Mouse (Mus musculus): Measurements from ENCODE around the gene Klhl2. TPM values are rescaled to one million over a fixed set of nuclear protein-coding genes. Genes with fewer than 3 reads are reported as not detected.

The Klhl2 gene
- 36.8 TPM for polyA plus RNA-seq (2014; fragmentation: Illumina TruSeq; extraction: RNeasy Lipid Tissue Mini Kit (QIAGEN cat#74804); ENCODE audit: low read depth, low replicate concordance)

DNA sequence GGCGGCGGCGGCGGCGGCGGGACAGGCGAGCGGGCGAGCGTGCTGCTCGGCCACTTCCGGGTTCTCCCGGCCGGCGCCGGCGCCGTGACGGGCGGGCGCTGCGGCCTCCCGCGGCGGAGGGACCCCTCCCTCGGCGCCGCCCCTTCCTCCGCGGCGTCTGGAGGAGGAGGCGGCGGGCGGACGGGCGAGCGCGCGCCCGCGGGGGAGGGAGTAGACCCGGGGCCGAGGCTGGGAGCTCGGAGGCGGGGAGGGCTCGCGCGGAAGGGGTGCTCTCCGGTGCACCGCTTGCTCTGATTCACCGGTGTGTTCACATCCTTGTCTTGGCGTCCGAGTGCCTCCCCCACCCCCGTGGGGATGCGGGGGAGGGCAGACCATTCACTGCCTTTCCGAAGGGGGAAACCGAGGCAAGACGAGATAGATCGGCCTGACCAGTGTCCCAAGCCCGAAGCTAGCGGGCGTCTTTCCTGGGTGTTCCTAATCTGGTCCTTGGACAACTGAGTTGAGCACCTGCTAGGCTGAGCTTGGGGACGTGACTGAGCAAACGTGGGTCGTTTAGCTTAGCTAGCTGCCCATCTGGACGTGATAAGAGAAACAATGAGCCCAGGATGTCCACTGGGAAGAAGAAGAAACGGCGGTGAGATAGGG, at the start of gene Klhl2:
Klhl2 (minus strand) TSS at position 121 of the 645 bp plus-strand sequence.

DNA sequence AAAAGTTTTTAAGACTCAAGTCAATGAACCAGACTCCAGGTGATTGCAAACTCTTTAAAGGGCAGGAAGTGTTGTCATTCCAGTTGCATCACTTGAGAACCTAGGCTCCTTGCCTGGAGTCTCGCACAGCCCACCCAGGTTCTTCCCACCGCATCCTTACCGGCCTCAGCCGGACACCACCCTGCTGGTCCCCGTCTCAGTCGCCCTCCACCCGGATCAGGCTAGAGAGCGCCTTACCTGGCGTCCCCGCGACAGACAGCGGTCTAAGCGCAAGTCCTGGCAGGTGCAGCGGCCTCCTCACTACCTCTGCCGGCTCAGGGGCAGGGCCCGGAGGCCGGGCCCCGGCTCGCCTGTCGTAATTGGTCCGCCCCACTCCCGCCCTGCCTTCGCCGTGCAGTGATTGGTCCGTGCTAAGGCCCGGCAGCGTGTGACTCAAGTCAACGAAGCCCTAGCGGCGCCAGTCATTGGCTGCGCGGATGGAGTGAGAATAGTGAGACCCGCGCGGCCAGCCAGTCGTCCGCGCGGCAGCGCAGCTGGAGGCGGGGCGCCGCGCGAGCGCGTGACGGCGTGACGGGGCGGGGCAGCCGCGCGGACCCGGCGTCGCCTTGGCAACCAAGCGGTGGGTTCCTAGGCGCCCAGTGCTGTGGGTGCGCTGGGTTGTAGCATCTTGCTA, 116.4 kb downstream of the Klhl2 start, which contains the start of gene Msmo1:
Msmo1 (minus strand) TSS at position 522 of the 673 bp plus-strand sequence.

DNA sequence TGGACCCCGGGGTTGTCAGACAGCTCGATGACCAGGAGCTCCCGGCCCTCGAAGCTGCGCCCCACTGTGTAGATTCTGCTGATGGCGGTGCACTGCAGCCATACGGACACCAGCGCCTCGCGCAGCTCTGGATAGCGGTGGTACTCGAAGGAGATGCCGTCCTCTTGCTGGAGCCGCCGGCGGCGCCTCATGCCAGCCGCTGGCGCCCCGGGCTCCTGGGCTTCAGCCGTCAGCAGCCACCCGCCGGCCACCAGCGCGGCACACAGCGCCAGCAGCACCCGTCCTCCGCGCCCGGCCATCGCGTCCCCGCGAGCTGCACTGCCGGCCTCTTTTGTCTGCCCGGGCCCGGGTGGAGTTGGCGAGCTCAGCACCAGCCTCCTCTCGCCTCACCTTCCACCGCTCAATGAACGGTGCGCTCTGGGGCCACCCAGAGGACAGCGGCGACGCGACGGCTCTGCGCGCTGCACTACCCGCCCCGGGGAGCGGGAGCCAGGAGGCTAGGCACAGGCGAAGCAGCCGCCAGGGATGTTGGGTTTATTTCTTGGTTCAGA, 157.1 kb downstream of the Klhl2 start, which contains the start of gene Cpe:
Cpe (minus strand) TSS at position 404 of the 551 bp plus-strand sequence.

Other genes with a start within 250 kb of the Klhl2 start
- gene Cpe, start 157.0 kb downstream of the Klhl2 start, polyA plus RNA-seq (2014; fragmentation: Illumina TruSeq; extraction: RNeasy Lipid Tissue Mini Kit (QIAGEN cat#74804); ENCODE audit: low read depth, low replicate concordance) = 481 TPM
- gene Msmo1, start 116.2 kb downstream of the Klhl2 start, polyA plus RNA-seq (2014; fragmentation: Illumina TruSeq; extraction: RNeasy Lipid Tissue Mini Kit (QIAGEN cat#74804); ENCODE audit: low read depth, low replicate concordance) = 289 TPM
- 17.7 TPM for gene Tmem192, start 97.2 kb upstream of the Klhl2 start, polyA plus RNA-seq (2014; fragmentation: Illumina TruSeq; extraction: RNeasy Lipid Tissue Mini Kit (QIAGEN cat#74804); ENCODE audit: low read depth, low replicate concordance)
- gene Trim75, start 137.8 kb upstream of the Klhl2 start, polyA plus RNA-seq (2014; fragmentation: Illumina TruSeq; extraction: RNeasy Lipid Tissue Mini Kit (QIAGEN cat#74804); ENCODE audit: low read depth, low replicate concordance) = not detected
- not detected for gene Trim61, start 168.5 kb upstream of the Klhl2 start, polyA plus RNA-seq (2014; fragmentation: Illumina TruSeq; extraction: RNeasy Lipid Tissue Mini Kit (QIAGEN cat#74804); ENCODE audit: low read depth, low replicate concordance)
- not detected for gene Trim60, start 168.6 kb upstream of the Klhl2 start, polyA plus RNA-seq (2014; fragmentation: Illumina TruSeq; extraction: RNeasy Lipid Tissue Mini Kit (QIAGEN cat#74804); ENCODE audit: low read depth, low replicate concordance)
- gene Apela, start 187.3 kb upstream of the Klhl2 start, polyA plus RNA-seq (2014; fragmentation: Illumina TruSeq; extraction: RNeasy Lipid Tissue Mini Kit (QIAGEN cat#74804); ENCODE audit: low read depth, low replicate concordance) = 1.5 TPM
- not detected for gene Gm10663, start 225.0 kb upstream of the Klhl2 start, polyA plus RNA-seq (2014; fragmentation: Illumina TruSeq; extraction: RNeasy Lipid Tissue Mini Kit (QIAGEN cat#74804); ENCODE audit: low read depth, low replicate concordance)